Mouse (Mus musculus) ovary, adult 18-20 months (tissue): ENCODE results near the gene Tmem151b.

Experiments
- DNase-seq: peaks from one replicate; pipeline ENCODE4 v3.0.0; 2022; ENCODE audit warnings: low spot score, mixed read lengths

The Tmem151b gene

DNA sequence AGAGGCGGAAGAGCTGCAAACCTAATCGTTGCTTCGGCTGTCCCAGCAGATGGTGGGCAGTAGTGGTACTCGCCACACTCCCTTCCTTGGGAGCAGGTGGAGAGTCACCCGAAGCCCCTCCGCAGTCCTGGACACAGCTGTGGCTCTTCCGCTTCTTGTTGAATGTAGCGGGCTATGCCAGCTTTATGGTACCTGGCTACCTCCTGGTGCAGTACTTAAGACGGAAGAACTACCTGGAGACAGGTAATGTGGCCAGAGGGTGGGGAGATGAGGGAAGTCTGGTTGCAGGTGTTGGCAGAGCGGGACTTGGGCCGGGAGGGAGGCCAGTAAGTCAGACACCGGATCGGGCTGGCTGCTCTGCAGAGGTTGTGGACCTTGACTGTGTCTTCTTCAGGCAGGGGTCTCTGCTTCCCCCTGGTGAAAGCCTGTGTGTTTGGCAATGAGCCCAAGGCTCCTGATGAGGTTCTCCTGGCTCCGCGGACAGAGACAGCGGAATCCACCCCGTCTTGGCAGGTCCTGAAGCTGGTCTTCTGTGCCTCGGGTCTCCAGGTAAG lies 15.1 kb upstream of the Tmem151b start:
- no peak for DNase-seq

DNA sequence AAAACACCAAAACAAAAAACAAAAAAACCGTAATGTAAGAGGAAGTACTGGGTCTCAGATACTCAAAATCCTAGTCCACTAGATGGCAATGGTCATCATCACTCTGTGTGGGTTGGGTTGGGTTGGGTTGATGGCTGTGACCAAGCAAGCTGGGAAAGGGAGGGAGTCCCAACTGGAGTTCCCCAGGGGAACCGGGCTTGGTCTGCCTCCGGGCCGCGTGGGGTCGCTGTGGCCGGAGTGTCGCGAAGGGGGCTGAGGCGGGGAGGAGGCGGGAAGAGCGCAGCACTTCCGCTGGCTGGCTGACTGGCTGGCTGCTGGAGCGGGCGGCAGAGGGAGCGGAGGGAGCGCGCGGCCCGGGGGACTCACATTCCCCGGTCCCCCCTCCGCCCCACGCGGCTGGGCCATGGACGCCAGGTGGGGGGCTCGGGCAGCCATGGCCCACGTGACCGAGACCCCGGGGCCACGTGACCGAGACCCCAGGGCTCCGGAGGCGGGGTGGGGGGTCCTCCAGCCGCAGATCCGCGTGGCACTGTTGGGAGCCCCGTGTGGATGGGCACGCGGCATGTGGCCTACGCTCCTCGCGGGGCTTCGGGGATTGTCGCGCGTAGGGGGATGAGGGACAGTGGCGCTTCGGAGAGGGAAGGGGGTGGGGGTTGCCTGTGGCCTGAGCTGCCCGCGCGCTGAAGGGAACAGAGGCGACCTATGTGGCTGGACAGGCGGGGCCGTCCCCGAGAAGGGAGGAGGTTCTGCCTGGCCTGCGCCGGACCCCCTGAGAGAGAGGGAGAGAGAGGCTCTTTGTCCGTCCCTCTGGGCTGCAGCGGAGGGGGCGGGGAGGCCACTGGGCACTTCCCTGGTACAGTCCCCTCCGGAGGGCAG lies 14.4 kb upstream of the Tmem151b start, which contains the start of gene Slc35b2:
Gene Slc35b2 (plus strand): TSS at position 220 of the 876 bp plus-strand sequence.
- peak; percentile 91 for DNase-seq

DNA sequence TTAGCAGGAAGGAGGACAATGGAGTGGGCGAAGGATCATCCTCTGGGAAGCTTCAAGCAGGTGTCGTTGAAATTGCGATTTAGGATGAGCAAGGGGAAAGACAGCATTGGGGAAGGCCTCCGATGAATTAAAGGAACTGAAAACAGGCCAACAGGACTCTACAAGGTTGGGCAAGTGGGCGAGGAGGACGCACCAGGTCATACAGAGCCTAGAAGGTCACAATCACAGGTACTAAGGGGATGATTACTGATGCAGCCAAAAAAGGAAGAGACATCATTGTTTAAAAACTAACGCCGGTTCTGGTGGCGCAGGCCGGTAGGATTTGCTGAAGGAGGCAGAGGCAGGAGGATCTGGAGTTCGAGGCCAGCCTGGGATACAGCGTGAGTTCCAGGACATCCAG lies 13.7 kb upstream of the Tmem151b start:
- no peak for DNase-seq

DNA sequence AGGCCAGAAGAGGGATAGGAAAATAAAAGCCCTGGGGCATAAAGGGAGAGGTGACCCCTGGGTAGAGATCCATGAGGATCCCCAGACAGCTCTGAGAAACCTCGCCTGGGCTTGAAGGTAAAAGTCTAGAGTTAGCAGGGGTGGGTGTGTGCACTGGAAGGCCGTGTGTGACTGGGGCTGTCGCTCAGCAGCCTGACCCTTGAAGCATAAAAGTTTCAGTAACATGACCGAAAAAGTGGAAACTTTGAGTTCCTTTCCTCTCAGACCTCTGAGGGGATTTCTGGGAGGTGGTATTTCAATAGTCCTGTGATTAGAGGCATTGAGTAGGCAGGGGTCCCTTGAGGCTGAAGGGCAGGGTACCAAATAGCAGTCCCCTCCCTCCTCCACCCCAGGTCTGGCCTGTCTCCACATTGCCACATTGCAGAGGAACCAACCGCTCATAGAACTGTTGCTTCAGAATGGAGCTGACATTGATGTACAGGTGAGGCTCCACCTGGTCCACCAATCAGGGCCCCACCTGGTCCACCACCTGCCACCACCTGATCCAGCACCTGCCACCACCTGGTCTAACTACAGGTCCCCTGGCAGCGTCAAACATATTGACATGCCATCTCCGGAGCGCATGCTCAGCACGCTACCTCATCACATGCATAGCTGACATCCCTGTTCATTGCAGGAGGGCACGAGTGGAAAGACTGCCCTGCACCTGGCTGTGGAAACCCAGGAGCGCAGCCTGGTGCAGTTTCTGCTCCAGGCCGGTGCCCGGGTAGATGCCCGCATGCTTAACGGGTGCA lies 10.5 kb upstream of the Tmem151b start:
- DNase-seq: no peak

DNA sequence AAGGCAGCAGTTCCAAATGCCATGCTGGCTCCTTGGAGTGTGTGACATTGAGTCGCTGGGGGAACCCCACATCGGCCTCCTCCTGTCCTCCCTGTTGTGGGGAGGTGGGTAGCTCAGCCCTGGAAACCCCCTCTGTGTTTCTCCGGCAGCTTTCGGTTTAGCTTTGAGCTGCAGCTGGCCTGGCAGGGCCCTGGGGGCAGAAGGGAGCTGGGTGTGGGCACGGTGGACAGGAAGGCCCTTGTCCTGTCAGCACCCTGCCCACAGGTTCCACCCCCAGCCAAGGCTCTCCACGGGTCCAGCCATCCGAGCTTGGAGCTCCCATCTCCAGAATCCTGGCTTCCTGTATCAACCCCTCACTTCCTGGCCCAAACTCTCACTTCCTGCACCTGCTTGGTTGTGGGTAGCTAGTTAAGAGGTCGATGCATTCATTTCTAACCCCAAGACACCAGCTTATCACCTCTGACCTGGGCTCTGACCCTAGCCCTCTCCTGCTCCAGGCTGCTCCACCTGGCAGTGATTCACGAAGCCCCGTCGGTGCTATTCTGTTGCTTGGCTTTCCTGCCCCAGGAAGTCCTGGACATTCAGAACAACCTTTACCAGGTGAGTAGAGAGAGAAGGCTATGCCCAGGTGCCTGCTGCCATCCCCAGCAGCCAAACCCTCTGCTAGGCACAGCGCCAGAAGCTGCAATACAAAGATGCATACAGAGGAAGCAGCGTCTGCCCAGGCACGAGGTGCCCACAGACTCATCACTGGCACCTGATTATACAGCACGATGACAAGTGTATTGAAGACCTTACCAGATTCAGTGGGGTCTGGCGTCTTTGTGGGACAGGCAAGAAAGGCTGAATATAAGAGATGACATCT lies 8.8 kb upstream of the Tmem151b start:
- no peak for DNase-seq

GRCm38 (mm10) chr17:45557246-45557824 lies 7.9 kb upstream of the Tmem151b start:
- DNase-seq: no peak

GRCm38 (mm10) chr17:45556514-45557245 lies 7.2 kb upstream of the Tmem151b start:
- DNase-seq: no peak

GRCm38 (mm10) chr17:45556107-45556489 lies 6.6 kb upstream of the Tmem151b start:
- DNase-seq: no peak

DNA sequence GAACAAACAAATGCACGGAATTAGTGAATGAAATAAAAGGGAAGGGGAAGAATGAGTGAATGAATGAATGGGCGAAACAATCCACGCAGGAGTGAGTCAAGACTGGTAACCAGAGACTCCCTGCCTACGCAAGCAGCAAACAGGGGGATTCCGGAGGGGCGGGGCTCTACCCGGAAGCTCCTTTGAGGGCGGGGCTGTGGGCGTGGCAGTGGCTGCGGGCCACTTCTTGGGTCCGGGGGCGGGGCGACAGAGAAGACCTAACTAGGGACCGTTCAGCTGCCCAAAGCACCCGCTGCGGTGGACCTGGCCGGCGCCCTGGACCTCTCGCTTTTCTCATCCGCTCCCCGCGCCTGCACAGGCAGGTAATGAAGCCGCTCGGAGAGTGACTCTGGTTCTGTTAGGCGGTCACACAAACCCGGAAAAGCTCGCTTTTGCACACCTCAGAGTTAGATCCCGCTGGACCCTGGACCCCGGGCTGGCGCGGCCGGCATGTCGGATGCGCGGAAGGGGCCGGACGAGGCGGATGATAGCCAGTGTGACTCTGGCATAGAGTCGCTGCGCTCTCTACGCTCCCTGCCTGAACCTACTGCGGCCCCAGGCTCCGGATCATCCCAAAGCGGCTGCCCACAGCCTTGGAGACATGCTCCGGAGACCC lies 6.1 kb upstream of the Tmem151b start, which contains the start of gene Nfkbie:
Gene Nfkbie (plus strand): TSS at position 252 of the 655 bp plus-strand sequence.
- peak; percentile 91 for DNase-seq

GRCm38 (mm10) chr17:45554420-45554819 lies 4.9 kb upstream of the Tmem151b start:
- no peak for DNase-seq

GRCm38 (mm10) chr17:45553065-45553464 lies 3.6 kb upstream of the Tmem151b start:
- DNase-seq: no peak

- no peak for DNase-seq
Observed at GRCm38 (mm10) chr17:45551816-45552451, 2.5 kb upstream of the Tmem151b start.

DNA sequence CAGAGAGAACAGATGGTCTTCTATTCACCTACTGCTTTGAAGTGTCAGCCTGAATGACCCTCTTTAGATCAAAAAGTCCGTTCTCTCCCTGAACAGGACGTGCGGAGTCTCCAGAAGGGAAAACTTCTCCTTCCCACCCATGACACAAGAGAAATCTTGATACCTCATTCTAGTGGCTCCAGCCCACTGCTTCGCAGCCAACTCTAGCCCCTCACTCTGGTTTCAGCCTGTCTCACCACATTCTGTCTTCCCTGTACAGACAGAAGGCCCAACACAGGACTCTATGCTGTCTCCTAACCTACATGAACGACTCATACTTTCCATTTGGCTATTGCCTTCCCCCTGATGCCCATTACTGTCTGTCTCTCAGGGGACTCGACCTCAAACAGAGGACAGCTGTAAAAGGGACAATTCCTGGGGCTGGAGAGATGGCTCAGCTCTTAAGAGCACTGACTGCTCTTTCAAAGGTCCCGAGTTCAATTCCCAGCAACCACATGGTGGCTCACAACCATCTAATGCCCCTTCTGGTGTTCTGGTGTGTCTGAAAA lies 1.8 kb upstream of the Tmem151b start:
- no peak for DNase-seq

- DNase-seq: no peak
Observed at GRCm38 (mm10) chr17:45550253-45550652, 776 bp upstream of the Tmem151b start.

- no peak for DNase-seq
Observed at GRCm38 (mm10) chr17:45548541-45549512, 650 bp downstream of the Tmem151b start.

DNA sequence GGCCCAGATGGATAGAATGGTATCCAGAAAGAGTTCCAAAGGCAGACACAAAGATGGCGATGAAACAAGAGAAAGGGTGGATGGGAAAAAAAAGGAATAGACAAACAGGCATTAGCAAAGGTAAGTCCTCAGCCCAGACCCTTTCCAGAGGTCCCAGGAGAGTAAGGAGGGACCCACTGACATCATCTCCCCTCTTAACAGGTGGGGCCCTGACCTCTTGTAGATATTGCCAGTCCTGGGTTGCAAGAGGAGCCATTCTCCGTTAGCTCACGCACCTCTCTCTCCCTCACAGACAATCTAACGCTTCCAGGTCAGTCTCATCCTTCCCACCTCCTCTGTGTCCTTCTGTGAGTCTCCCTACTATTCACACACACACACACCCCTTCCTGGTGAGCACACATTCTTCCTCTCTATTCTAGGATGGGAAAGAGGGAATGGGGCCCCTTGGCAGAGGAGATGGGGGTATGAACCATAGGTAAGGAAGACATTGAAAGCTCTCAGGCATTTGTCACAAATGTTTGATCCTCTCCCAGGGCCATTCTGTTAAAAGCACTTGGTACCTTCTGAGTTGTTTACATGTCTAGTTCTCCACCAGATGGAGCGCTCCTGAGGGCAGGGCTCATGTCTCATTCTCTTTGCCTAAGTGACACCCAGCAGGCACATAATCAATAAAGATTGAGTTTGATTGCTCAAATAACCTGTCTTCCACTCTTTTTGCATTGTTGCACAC lies 1.9 kb downstream of the Tmem151b start:
- DNase-seq: no peak

DNA sequence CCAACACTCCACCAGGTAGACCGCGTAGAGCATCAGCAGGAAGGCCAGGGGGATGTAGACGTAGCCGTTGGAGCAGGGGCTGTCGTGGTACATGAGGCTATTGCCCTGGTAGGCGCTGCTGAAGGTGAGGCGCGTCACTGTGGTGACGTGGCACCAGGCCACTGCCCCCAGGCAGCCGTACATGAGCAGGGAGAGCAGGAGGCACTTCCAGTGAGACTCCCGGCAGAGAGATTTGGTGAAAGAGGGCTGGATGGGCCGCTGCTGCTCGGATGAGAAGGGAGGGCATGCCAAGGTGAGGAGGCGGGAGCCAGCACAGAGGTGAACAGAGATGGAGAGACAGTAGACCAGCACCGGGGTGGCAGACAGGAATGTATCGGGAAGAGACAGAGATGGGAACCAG lies 2.5 kb downstream of the Tmem151b start:
- no peak for DNase-seq
